Comparison of ENCODE assay signal across 20 mouse cellular contexts in genomic region chr13:46392893-46393292, GRCm38 (mm10). TPM values are rescaled to one million over a fixed set of nuclear protein-coding genes. Genes with fewer than 3 reads are reported as not detected.
"Had no signal": no experiment of that assay in that cellular context is flagged by ENCODE, and none has a peak within 500 bp of the region (broad histone marks: within the 10 kb centered on the region; RNA-seq: fewer than 3 reads in every experiment).

No protein-coding gene starts in this region.

- H3K9ac ChIP-seq: lung, embryonic 15.5 days; midbrain, embryonic 13.5 days; midbrain, embryonic 15.5 days; neural tube, embryonic 12.5 days; stomach, embryonic 15.5 days had no signal

- H3K4me3 ChIP-seq: lung, embryonic 15.5 days; megakaryocyte, embryonic 14.5 days; midbrain, embryonic 13.5 days; midbrain, embryonic 15.5 days; neural tube, embryonic 12.5 days; stomach, embryonic 15.5 days had no signal

- H3K27me3 ChIP-seq: lung, embryonic 15.5 days; megakaryocyte, embryonic 14.5 days; midbrain, embryonic 13.5 days; midbrain, embryonic 15.5 days; neural tube, embryonic 12.5 days; stomach, embryonic 15.5 days had no signal

- ATAC-seq: lung, postnatal 0 days; midbrain, embryonic 13.5 days; midbrain, embryonic 15.5 days had no signal

- H3K36me3 ChIP-seq: lung, embryonic 15.5 days; midbrain, embryonic 13.5 days; midbrain, embryonic 15.5 days; neural tube, embryonic 12.5 days; stomach, embryonic 15.5 days had no signal

- H3K4me2 ChIP-seq: lung, embryonic 15.5 days; midbrain, embryonic 11.5 days; midbrain, embryonic 13.5 days; midbrain, embryonic 15.5 days; neural tube, embryonic 12.5 days; stomach, embryonic 15.5 days had no signal

- DNase-seq: lung, adult 2 months; lung, postnatal 14 days; lung, postnatal 36 days; right cerebral cortex, postnatal 14 days; thymus, adult 2 months; thymus, postnatal 25 days; thymus, postnatal 4 days had no signal

- H3K9me3 ChIP-seq: lung, embryonic 15.5 days; midbrain, embryonic 13.5 days; midbrain, embryonic 15.5 days; neural tube, embryonic 12.5 days; stomach, embryonic 15.5 days had no signal

- H3K4me1 ChIP-seq: lung, embryonic 15.5 days; megakaryocyte, embryonic 14.5 days; midbrain, embryonic 13.5 days; midbrain, embryonic 15.5 days; neural tube, embryonic 12.5 days; stomach, embryonic 15.5 days had no signal

- H3K27ac ChIP-seq: lung, embryonic 15.5 days; macrophage; midbrain, embryonic 13.5 days; midbrain, embryonic 15.5 days; neural tube, embryonic 12.5 days; stomach, embryonic 15.5 days; stomach, postnatal 0 days had no signal

RNA-seq across cellular contexts. Expression of gene Rbm24, which starts 25.3 kb away (rescaled TPM):
- total RNA-seq: megakaryocyte progenitor cell, adult 5-6 weeks; monocyte, adult 5-6 weeks; neutrophil, adult 5-6 weeks had no signal
- polyA plus RNA-seq: macrophage had no signal
